Mouse (Mus musculus) myocyte (in vitro differentiated cells): ENCODE data around the gene Crtc3.

Source experiments
- E2F4 ChIP-seq: IDR thresholded peaks from one replicate; pipeline ENCODE4 v1.6.1; 2011; ENCODE audit warnings: mild to moderate bottlenecking, control low read depth, moderate library complexity; ENCODE audit not compliant: insufficient read depth
- MAX ChIP-seq: IDR thresholded peaks from one replicate; pipeline ENCODE4 v1.6.1; 2011; ENCODE audit warnings: low read depth, mild to moderate bottlenecking, control low read depth
- MYOD1 ChIP-seq, 3 experiments: IDR thresholded peaks; one replicate each; pipeline ENCODE4 v1.6.1; 2011; ENCODE audit warnings: control low read depth in 2 of 3, low read depth in 2 of 3, mild to moderate bottlenecking in 2 of 3, moderate library complexity in 1 of 3; ENCODE audit not compliant: insufficient read length in 2 of 3, control insufficient read depth in 1 of 3
- MYOG ChIP-seq, 3 experiments: IDR thresholded peaks; one replicate each; pipeline ENCODE4 v1.6.1; 2011; ENCODE audit warnings: control low read depth in 2 of 3, low read depth in 2 of 3, mild to moderate bottlenecking in 2 of 3; ENCODE audit not compliant: insufficient read length in 2 of 3, control insufficient read depth in 1 of 3, insufficient read depth in 1 of 3
- POLR2A ChIP-seq: IDR thresholded peaks from one replicate; pipeline ENCODE4 v1.6.1; 2011; ENCODE audit warnings: low read depth, mild to moderate bottlenecking, control low read depth, moderate library complexity; ENCODE audit not compliant: insufficient read length
- POLR2AphosphoS2 ChIP-seq: IDR thresholded peaks from one replicate; pipeline ENCODE4 v1.6.1; 2011; ENCODE audit warnings: low read depth, control low read depth; ENCODE audit not compliant: insufficient read length
- TCF12 ChIP-seq: IDR thresholded peaks from one replicate; pipeline ENCODE4 v1.6.1; 2011; ENCODE audit warnings: mild to moderate bottlenecking, control low read depth; ENCODE audit not compliant: poor library complexity, insufficient read depth, severe bottlenecking
- TCF3 ChIP-seq: IDR thresholded peaks from one replicate; pipeline ENCODE4 v1.6.1; 2011; ENCODE audit warnings: low read depth, control low read depth; ENCODE audit not compliant: insufficient read length
- USF1 ChIP-seq: IDR thresholded peaks from one replicate; pipeline ENCODE4 v1.6.1; 2011; ENCODE audit warnings: low read depth, mild to moderate bottlenecking, control low read depth, moderate library complexity

DNA sequence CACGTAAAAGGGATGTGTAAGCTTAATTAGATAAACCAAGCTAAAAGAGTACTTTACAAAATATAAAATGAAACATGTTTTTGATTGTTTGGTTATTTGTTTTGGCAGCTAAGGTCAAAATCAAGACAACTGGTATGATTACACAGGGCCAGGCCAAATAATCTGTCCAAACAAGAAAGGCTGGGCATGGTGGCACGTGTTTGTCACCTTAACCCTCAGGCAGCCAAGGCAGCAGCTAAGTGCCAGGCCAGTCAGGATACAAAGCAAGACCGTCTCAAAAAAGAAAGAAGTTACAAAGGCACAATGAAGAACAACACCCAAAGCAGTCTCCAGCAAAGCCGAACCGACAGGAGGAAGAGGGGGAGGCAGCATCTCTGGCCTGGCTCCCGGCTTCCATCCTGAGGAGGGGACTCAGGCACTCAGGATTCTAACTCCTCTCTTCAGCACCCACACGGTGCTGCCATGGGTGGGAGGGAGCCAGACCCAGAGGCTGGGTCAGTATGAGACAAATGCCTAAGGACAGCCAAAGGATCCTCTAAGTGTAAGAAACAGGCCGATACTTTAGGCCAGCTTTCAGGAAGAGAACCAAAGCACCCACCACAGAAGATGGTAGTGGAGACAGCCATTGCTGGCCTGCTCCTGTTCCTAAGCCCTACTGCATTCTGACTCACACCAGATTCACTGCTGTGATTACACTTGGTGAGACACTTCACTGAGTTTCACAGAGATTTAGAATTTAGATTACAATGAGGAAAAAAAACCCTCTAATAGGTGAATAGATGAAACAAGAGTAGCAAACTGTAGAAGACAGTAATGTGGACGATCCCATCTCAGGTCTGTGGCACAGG is 51.5 kb downstream of the Crtc3 start:
- TF ChIP-seq TCF3 (no peak), POLR2A (no peak), POLR2AphosphoS2 (no peak), USF1 (no peak), MAX (no peak), TCF12 (no peak), E2F4 (no peak), MYOG (IDR thresholded peaks at IDR 0.05; ENCODE audit: control insufficient read depth in 1 of 3, insufficient read depth in 1 of 3, insufficient read length in 2 of 3, low read depth in 2 of 3) (no peak), MYOD1 (IDR thresholded peaks at IDR 0.05; ENCODE audit: control insufficient read depth in 1 of 3, insufficient read length in 2 of 3, low read depth in 2 of 3) (no peak)
